Mouse (Mus musculus): ENCODE results near the gene Gm47969.

The Gm47969 gene

DNA sequence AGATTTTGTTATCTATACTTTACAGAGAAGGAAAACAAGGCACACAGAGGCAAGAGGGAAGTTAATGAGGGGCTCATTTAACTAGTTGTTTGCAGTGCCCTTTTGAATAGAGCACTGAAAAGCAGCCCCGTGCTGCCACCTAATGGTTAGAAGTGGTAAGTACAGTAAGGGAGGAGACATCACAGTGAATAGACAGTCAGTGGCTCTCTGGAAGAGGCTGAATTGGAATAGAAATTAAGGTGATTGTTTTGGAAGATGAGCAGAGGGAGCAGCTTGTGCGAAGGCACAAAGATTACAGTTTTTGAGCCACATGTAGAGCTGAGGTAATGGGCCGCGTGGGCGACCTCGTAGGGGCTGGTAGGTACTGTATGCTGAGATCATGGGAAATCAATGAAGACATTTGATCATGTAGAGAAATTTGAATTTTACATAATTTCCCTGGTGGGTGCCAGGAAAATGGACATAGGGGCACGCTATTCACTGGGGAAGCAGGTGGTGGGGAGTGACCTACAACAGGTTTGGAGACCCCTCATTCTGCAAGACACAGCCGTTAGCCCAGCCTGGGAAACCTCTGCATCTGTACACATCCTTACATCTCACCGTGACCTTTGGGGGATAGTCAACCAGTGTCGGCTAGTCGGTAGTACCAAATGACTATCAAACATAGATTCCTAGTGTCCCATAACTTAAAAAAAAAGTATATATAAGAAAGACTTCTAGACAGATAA is 31.6 kb downstream of the Gm47969 start:
- DNase-seq (ENCODE audit: extremely low spot score): peak; percentile 74

DNA sequence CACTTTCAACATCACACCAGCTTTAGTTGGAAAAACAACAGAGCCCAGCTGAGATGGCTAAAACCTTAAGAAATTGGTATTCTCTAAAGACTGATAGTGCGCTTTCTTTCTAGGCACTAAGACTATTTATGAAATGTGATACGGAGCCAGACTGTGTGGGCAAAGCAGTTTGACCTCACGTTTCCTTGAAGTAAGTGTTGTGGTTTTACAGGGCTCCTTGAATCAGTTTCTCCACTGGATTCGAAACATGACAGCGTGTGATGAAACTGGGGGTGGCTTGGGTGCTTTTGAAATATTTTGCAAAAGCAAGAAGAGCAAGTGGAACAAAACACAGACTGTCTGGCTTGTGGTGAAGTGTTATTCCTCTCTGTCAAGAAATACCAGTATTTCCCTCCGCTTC is 32.3 kb downstream of the Gm47969 start:
- no peak for DNase-seq (ENCODE audit: extremely low spot score)

DNA sequence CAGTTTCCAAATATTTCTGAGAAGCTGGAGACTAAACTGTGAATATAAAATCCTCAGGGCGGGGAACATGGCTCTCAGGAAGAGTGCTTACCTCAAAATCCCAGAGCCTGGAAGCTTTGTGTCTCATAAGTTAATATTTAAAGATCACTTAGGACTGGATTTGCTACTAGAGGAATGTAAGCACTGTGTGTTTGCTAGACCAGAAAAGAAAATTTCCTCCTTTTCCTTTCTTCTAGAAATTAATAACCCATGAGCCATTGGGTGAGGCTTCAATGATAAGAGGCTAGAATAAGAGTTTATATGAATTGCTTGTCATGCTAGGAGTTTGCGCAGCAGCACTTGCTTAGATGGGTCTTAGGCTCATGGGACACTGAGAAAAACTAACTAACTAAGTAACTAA is 40.1 kb downstream of the Gm47969 start:
- no peak for DNase-seq (ENCODE audit: extremely low spot score)

DNA sequence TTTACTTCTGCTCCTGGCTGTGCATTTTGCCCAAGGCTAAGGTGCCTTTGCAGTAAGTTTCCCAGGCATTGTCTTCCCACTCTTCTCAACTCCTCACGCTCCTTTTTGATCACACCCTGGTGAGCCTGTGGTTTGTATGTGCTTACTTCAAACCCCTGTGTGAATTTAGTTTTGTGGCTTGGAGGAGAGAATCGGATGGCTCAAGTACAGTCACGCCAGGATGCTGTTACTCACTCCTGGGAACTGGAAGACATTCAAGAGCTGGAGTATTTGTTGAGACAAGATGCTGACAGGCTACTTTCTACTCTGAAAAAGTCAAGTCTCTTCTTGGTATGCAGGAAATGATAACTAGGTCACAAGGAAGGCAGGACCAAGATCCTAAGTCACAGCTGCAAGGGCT is 46.5 kb downstream of the Gm47969 start:
- DNase-seq (ENCODE audit: extremely low spot score): no peak

Measured in embryo, embryonic 9.5 days (tissue).